Mouse (Mus musculus) A20 (cell line): Measurements from ENCODE around the gene Armc6.

Experiments used
- DNase-seq: peaks from one replicate; pipeline ENCODE4 v3.0.0-alpha.2; 2011; ENCODE audit warnings: low read depth, low spot score

Gene Armc6

GRCm38 (mm10) chr8:70234080-70234780, at the start of gene Armc6, which contains the start of gene Sugp2:
Gene Armc6, minus strand, starts transcription at chr8:70234466.
Gene Sugp2, plus strand, starts transcription at chr8:70234226.
- DNase-seq: peak; percentile 99

GRCm38 (mm10) chr8:70283136-70284077, 49.1 kb upstream of the Armc6 start:
- no peak for DNase-seq

- DNase-seq: peak; percentile 93
These were observed 48.4 kb upstream of the Armc6 start, which contains the start of gene Homer3 for GRCm38 (mm10) chr8:70282603-70283135. Gene Homer3, plus strand, starts transcription at chr8:70282827.

- no peak for DNase-seq
These were observed 46.7 kb upstream of the Armc6 start for GRCm38 (mm10) chr8:70281001-70281400.

GRCm38 (mm10) chr8:70279266-70279665, 45.0 kb upstream of the Armc6 start:
- DNase-seq: no peak

- DNase-seq: no peak
These were observed 43.9 kb upstream of the Armc6 start for GRCm38 (mm10) chr8:70278175-70278574.

GRCm38 (mm10) chr8:70276476-70276875, 42.2 kb upstream of the Armc6 start:
- DNase-seq: no peak

- no peak for DNase-seq
These were observed 40.1 kb upstream of the Armc6 start for GRCm38 (mm10) chr8:70274350-70274749.

- DNase-seq: no peak
These were observed 38.7 kb upstream of the Armc6 start for GRCm38 (mm10) chr8:70272949-70273348.

- DNase-seq: peak; percentile 16
These were observed 34.7 kb upstream of the Armc6 start for GRCm38 (mm10) chr8:70268799-70269565.

GRCm38 (mm10) chr8:70268311-70268710, 34.0 kb upstream of the Armc6 start:
- DNase-seq: no peak

- DNase-seq: no peak
These were observed 33.4 kb upstream of the Armc6 start for GRCm38 (mm10) chr8:70267674-70268073.

- DNase-seq: no peak
These were observed 24.8 kb upstream of the Armc6 start for GRCm38 (mm10) chr8:70259043-70259442.

GRCm38 (mm10) chr8:70258600-70258999, 24.3 kb upstream of the Armc6 start:
- DNase-seq: no peak

- DNase-seq: no peak
These were observed 23.2 kb upstream of the Armc6 start for GRCm38 (mm10) chr8:70257456-70257855.

GRCm38 (mm10) chr8:70254628-70255027, 20.4 kb upstream of the Armc6 start:
- no peak for DNase-seq

GRCm38 (mm10) chr8:70247841-70248240, 13.6 kb upstream of the Armc6 start:
- no peak for DNase-seq

- DNase-seq: no peak
These were observed 12.4 kb upstream of the Armc6 start for GRCm38 (mm10) chr8:70246622-70247021.

- peak; percentile 31 for DNase-seq
These were observed 6.4 kb upstream of the Armc6 start for GRCm38 (mm10) chr8:70240642-70241041.

GRCm38 (mm10) chr8:70237842-70238241, 3.6 kb upstream of the Armc6 start:
- DNase-seq: no peak

- no peak for DNase-seq
These were observed 489 bp upstream of the Armc6 start for GRCm38 (mm10) chr8:70234781-70235128.

GRCm38 (mm10) chr8:70233606-70234005, 660 bp downstream of the Armc6 start:
- DNase-seq: no peak
